Mouse (Mus musculus): ENCODE measurements around the gene Slc26a1. TPM values are rescaled to one million over a fixed set of nuclear protein-coding genes. Genes with fewer than 3 reads are reported as not detected.
"Not testable (repeated sequence)": the region's sequence is repeated elsewhere in the genome, so short reads cannot be mapped to it uniquely, and the experiment has no call there.

Gene Slc26a1
- polyA plus RNA-seq, 1 experiment, result not detected

DNA sequence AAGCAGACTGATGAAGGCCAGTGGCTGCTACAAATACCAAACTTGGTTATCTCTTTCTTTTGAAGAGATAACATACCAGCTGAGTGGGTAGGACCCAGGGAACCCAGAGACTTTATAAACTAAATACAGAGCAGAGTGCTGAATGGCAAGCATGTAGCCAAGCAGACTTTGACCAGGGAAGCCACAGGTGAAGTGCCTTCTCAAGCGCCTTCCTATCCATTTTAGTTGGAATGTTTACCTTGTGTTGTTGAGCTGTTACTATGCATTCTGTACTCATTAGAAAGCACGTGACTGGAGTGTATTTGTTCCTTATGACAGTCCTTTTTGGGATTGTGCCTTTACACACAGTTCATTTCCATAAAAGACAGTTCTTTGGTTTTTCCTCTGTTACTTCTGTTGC lies 31.7 kb downstream of the Slc26a1 start:
- H3K9ac ChIP-seq (ENCODE audit: low read depth, poor library complexity, severe bottlenecking), result no peak overlapping the region
- no peaks in the 10 kb centered on the region for H3K9me3 ChIP-seq (replicated peaks; ENCODE audit: control insufficient read depth, insufficient read depth, low read length, poor library complexity, severe bottlenecking)
- TF ChIP-seq EP300 (IDR thresholded peaks at IDR 0.05; ENCODE audit: insufficient read depth, low read depth, low read length) (no peak), POLR2A (IDR thresholded peaks at IDR 0.05; ENCODE audit: insufficient read depth, low read length) (no peak), CTCF (IDR thresholded peaks at IDR 0.05; ENCODE audit: low read depth, low read length) (no peak)
- H3K4me3 ChIP-seq (ENCODE audit: low read depth, low read length), result no peak overlapping the region
- H3K27me3 ChIP-seq (ENCODE audit: control insufficient read depth, insufficient read depth, low read length, poor library complexity, severe bottlenecking), result no peaks in the 10 kb centered on the region
- no peaks in the 10 kb centered on the region; the same call in 1 of the 2 replicates for H3K36me3 ChIP-seq (ENCODE audit: control insufficient read depth, insufficient read depth, low read length, poor library complexity, severe bottlenecking)
- H3K4me1 ChIP-seq (ENCODE audit: control insufficient read depth, insufficient read depth, low read length), result no peaks in the 10 kb centered on the region
- H3K27ac ChIP-seq (ENCODE audit: insufficient read depth, low read length), result no peak overlapping the region

- Histone ChIP-seq H3K9ac (ENCODE audit: low read depth, poor library complexity, severe bottlenecking) (no peak overlapping the region), H3K27me3 (ENCODE audit: control insufficient read depth, insufficient read depth, low read length, poor library complexity, severe bottlenecking) (no peaks in the 10 kb centered on the region), H3K36me3 (ENCODE audit: control insufficient read depth, insufficient read depth, low read length, poor library complexity, severe bottlenecking) (no peaks in the 10 kb centered on the region)
Measured at GRCm38 (mm10) chr5:108636172-108636571, 39.2 kb downstream of the Slc26a1 start.

GRCm38 (mm10) chr5:108634088-108634487 lies 41.3 kb downstream of the Slc26a1 start:
- H3K27me3 ChIP-seq (ENCODE audit: control insufficient read depth, insufficient read depth, low read length, poor library complexity, severe bottlenecking); H3K36me3 ChIP-seq (ENCODE audit: control insufficient read depth, insufficient read depth, low read length, poor library complexity, severe bottlenecking); H3K27ac ChIP-seq (ENCODE audit: insufficient read depth, low read length); H3K9me3 ChIP-seq (replicated peaks; ENCODE audit: control insufficient read depth, insufficient read depth, low read length, poor library complexity, severe bottlenecking); H3K9ac ChIP-seq (ENCODE audit: low read depth, poor library complexity, severe bottlenecking); H3K4me3 ChIP-seq (ENCODE audit: low read depth, low read length); H3K4me1 ChIP-seq (ENCODE audit: control insufficient read depth, insufficient read depth, low read length): not testable (repeated sequence)

More at GRCm38 (mm10) chr5:108636172-108636571, 39.2 kb downstream of the Slc26a1 start:
- TF ChIP-seq EP300 (IDR thresholded peaks at IDR 0.05; ENCODE audit: insufficient read depth, low read depth, low read length) (no peak), CTCF (IDR thresholded peaks at IDR 0.05; ENCODE audit: low read depth, low read length) (no peak), POLR2A (IDR thresholded peaks at IDR 0.05; ENCODE audit: insufficient read depth, low read length) (no peak)
- no peak overlapping the region for H3K27ac ChIP-seq (ENCODE audit: insufficient read depth, low read length)
- no peaks in the 10 kb centered on the region for H3K4me1 ChIP-seq (ENCODE audit: control insufficient read depth, insufficient read depth, low read length)
- no peak overlapping the region for H3K4me3 ChIP-seq (ENCODE audit: low read depth, low read length)
- H3K9me3 ChIP-seq (replicated peaks; ENCODE audit: control insufficient read depth, insufficient read depth, low read length, poor library complexity, severe bottlenecking), result no peaks in the 10 kb centered on the region

- TF ChIP-seq POLR2A (IDR thresholded peaks at IDR 0.05; ENCODE audit: insufficient read depth, low read length) (no peak), EP300 (IDR thresholded peaks at IDR 0.05; ENCODE audit: insufficient read depth, low read depth, low read length) (no peak), CTCF (IDR thresholded peaks at IDR 0.05; ENCODE audit: low read depth, low read length) (no peak)
- Histone ChIP-seq H3K36me3 (ENCODE audit: control insufficient read depth, insufficient read depth, low read length, poor library complexity, severe bottlenecking) (no peaks in the 10 kb centered on the region), H3K4me3 (ENCODE audit: low read depth, low read length) (no peak overlapping the region), H3K4me1 (ENCODE audit: control insufficient read depth, insufficient read depth, low read length) (no peaks in the 10 kb centered on the region), H3K9ac (ENCODE audit: low read depth, poor library complexity, severe bottlenecking) (no peak overlapping the region), H3K27ac (ENCODE audit: insufficient read depth, low read length) (no peak overlapping the region), H3K9me3 (replicated peaks; ENCODE audit: control insufficient read depth, insufficient read depth, low read length, poor library complexity, severe bottlenecking) (no peaks in the 10 kb centered on the region), H3K27me3 (ENCODE audit: control insufficient read depth, insufficient read depth, low read length, poor library complexity, severe bottlenecking) (no peaks in the 10 kb centered on the region)
Measured at GRCm38 (mm10) chr5:108633676-108634075, 41.7 kb downstream of the Slc26a1 start.

- peak within 1 kb of the TSS; percentile 78 for H3K9ac ChIP-seq (ENCODE audit: low read depth, poor library complexity, severe bottlenecking)
- no peaks in the 10 kb centered on the region for H3K9me3 ChIP-seq (replicated peaks; ENCODE audit: control insufficient read depth, insufficient read depth, low read length, poor library complexity, severe bottlenecking)
- TF ChIP-seq POLR2A (IDR thresholded peaks at IDR 0.05; ENCODE audit: insufficient read depth, low read length) (no peak), EP300 (IDR thresholded peaks at IDR 0.05; ENCODE audit: insufficient read depth, low read depth, low read length) (0 out of 2 replicates have a peak, but pooled peaks have one; percentile 36)
- no peaks in the 10 kb centered on the region for H3K27me3 ChIP-seq (ENCODE audit: control insufficient read depth, insufficient read depth, low read length, poor library complexity, severe bottlenecking)
- H3K27ac ChIP-seq (ENCODE audit: insufficient read depth, low read length), result no peak within 1 kb of the TSS
- H3K4me1 ChIP-seq (ENCODE audit: control insufficient read depth, insufficient read depth, low read length), result no peaks in the 10 kb centered on the region
- peak within 1 kb of the TSS; percentile 90 for H3K4me3 ChIP-seq (ENCODE audit: low read depth, low read length)
- no peaks in the 10 kb centered on the region for H3K36me3 ChIP-seq (ENCODE audit: control insufficient read depth, insufficient read depth, low read length, poor library complexity, severe bottlenecking)
Measured at GRCm38 (mm10) chr5:108629634-108630483, 45.5 kb downstream of the Slc26a1 start, which contains the start of the genes Gak and Tmem175. Gak (minus strand) TSS chr5:108629755. Tmem175 (plus strand) TSS chr5:108629770.

- no peaks in the 10 kb centered on the region for H3K9me3 ChIP-seq (replicated peaks; ENCODE audit: control insufficient read depth, insufficient read depth, low read length, poor library complexity, severe bottlenecking)
- TF ChIP-seq CTCF (IDR thresholded peaks at IDR 0.05; ENCODE audit: low read depth, low read length), result no peak
- no peak for TF ChIP-seq POLR2A (IDR thresholded peaks at IDR 0.05; ENCODE audit: insufficient read depth, low read length)
- no peak for TF ChIP-seq EP300 (IDR thresholded peaks at IDR 0.05; ENCODE audit: insufficient read depth, low read depth, low read length)
Measured at GRCm38 (mm10) chr5:108628891-108629633, 46.3 kb downstream of the Slc26a1 start.

More at GRCm38 (mm10) chr5:108628891-108629633, 46.3 kb downstream of the Slc26a1 start:
- Histone ChIP-seq H3K27me3 (ENCODE audit: control insufficient read depth, insufficient read depth, low read length, poor library complexity, severe bottlenecking) (no peaks in the 10 kb centered on the region), H3K4me1 (ENCODE audit: control insufficient read depth, insufficient read depth, low read length) (no peaks in the 10 kb centered on the region), H3K4me3 (ENCODE audit: low read depth, low read length) (peak overlapping the region; percentile 90), H3K9ac (ENCODE audit: low read depth, poor library complexity, severe bottlenecking) (peak overlapping the region; percentile 78), H3K36me3 (ENCODE audit: control insufficient read depth, insufficient read depth, low read length, poor library complexity, severe bottlenecking) (peaks cover 5% of the 10 kb centered on the region; the same call in 1 of the 2 replicates), H3K27ac (ENCODE audit: insufficient read depth, low read length) (no peak overlapping the region)
